Mouse (Mus musculus): ENCODE results near the gene Shank2. TPM values are rescaled to one million over a fixed set of nuclear protein-coding genes. Genes with fewer than 3 reads are reported as not detected.

Gene Shank2
- polyA plus RNA-seq, 1 experiment from 2014 or later, result not detected

Other genes with a start within 250 kb of the Shank2 start
- gene Osbpl5, start 244.9 kb upstream of the Shank2 start, polyA plus RNA-seq (2018), result 1.00 to 1.6 TPM (median 1.2 TPM) in 3 replicates
- gene Mrgprg, start 234.9 kb upstream of the Shank2 start, polyA plus RNA-seq (2018), result not detected in 3 replicates
- 3.9 to 5.1 TPM (median 4.2 TPM) in 3 replicates for gene Mrgpre, start 217.4 kb upstream of the Shank2 start, polyA plus RNA-seq (2018)
- gene Nadsyn1, start 179.1 kb upstream of the Shank2 start, polyA plus RNA-seq (2018), result 2.6 to 5.3 TPM (median 4.6 TPM) in 3 replicates
- 16.3 to 35.3 TPM (median 33.0 TPM) in 3 replicates for gene Dhcr7, start 178.8 kb upstream of the Shank2 start, polyA plus RNA-seq (2018)
- gene Gm498, start 135.1 kb upstream of the Shank2 start, polyA plus RNA-seq (2018), result not detected in 3 replicates